Mouse (Mus musculus): ENCODE data around the gene Smarca2.

DNA sequence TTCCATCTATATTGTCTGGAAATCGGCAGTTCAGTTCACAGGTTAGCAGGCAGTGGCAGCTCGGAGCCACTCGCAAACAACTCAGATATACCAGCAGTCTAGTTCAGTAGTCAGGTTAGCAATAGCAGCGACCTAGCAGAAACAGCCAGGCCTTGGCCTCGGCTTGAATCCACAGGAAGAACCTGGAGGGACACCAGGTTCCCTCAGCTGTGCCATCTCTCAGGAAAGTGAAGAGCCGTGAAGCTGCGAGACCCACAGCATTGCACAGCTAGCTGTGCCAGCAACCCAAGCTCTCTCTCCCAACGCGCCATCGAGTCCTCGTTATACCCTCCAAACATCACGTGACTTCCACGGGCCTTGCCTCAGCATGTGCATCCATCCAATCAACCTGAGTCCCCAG is 162.6 kb downstream of the Smarca2 start:
- TF ChIP-seq CTCF (IDR thresholded peaks at IDR 0.05; ENCODE audit: low read depth), result no peak
- no peak for TF ChIP-seq EP300 (IDR thresholded peaks at IDR 0.05; ENCODE audit: low read depth)
